Mouse (Mus musculus): ENCODE data around the gene Nkx2-4. TPM values are rescaled to one million over a fixed set of nuclear protein-coding genes. Genes with fewer than 3 reads are reported as not detected.

Nkx2-4 gene
- not detected for polyA plus RNA-seq (2021)

GRCm38 (mm10) chr2:147085072-147085870 lies at the start of gene Nkx2-4:
Gene Nkx2-4 (minus strand): TSS chr2:147085445.
- no peak for TF ChIP-seq CTCF (IDR thresholded peaks at IDR 0.05)
- in situ Hi-C loops (cut with MboI; ENCODE audit: low pct_unique_long_range_greater_than_20kb): no loop called here
- peaks cover 47% of the 10 kb centered on the region for H3K27me3 ChIP-seq
- CTCF ChIA-PET: interaction anchor here (1.2 kb wide), 1 partner anchor 9 kb away, joined by 6 read pairs; no protein-coding TSS in a partner anchor
- POLR2A ChIA-PET: no interaction called here
- no peak for DNase-seq (ENCODE audit: low read depth, low spot score)
- ATAC-seq: no peak

GRCm38 (mm10) chr2:147127366-147127765 lies 42.1 kb upstream of the Nkx2-4 start:
- POLR2A ChIA-PET: no interaction called here
- in situ Hi-C loops (cut with MboI; ENCODE audit: low pct_unique_long_range_greater_than_20kb): no loop called here
- TF ChIP-seq CTCF (IDR thresholded peaks at IDR 0.05): no peak
- CTCF ChIA-PET: no interaction called here
- H3K27me3 ChIP-seq: peaks cover 16% of the 10 kb centered on the region
- ATAC-seq (no peak), DNase-seq (ENCODE audit: low read depth, low spot score) (no peak)

GRCm38 (mm10) chr2:147119736-147120135 lies 34.5 kb upstream of the Nkx2-4 start:
- in situ Hi-C loops (cut with MboI; ENCODE audit: low pct_unique_long_range_greater_than_20kb): no loop called here

GRCm38 (mm10) chr2:147086441-147086840 lies 1.2 kb upstream of the Nkx2-4 start:
- ChIA-PET POLR2A (no interaction called here), CTCF (interaction anchor here (1.2 kb wide), 1 partner anchor 10 kb away, joined by 6 read pairs; no protein-coding TSS in a partner anchor)
- ATAC-seq: no peak
- no peak for TF ChIP-seq CTCF (IDR thresholded peaks at IDR 0.05)
- no peak for DNase-seq (ENCODE audit: low read depth, low spot score)
- H3K27me3 ChIP-seq: peaks cover 58% of the 10 kb centered on the region
- in situ Hi-C loops (cut with MboI; ENCODE audit: low pct_unique_long_range_greater_than_20kb): no loop called here

More at GRCm38 (mm10) chr2:147119736-147120135, 34.5 kb upstream of the Nkx2-4 start:
- ChIA-PET POLR2A (interaction anchor here (0.8 kb wide), 1 partner anchor 111 kb away, joined by 4 read pairs; no protein-coding TSS in a partner anchor), CTCF (no interaction called here)
- TF ChIP-seq CTCF (IDR thresholded peaks at IDR 0.05): no peak
- ATAC-seq (no peak), DNase-seq (ENCODE audit: low read depth, low spot score) (no peak)
- H3K27me3 ChIP-seq: peaks cover 31% of the 10 kb centered on the region

GRCm38 (mm10) chr2:147085937-147086336 lies 692 bp upstream of the Nkx2-4 start:
- ChIA-PET POLR2A (no interaction called here), CTCF (interaction anchor here (1.2 kb wide), 1 partner anchor 9 kb away, joined by 6 read pairs; no protein-coding TSS in a partner anchor)
- DNase-seq (ENCODE audit: low read depth, low spot score) (no peak), ATAC-seq (no peak)
- TF ChIP-seq CTCF (IDR thresholded peaks at IDR 0.05): no peak
- in situ Hi-C loops (cut with MboI; ENCODE audit: low pct_unique_long_range_greater_than_20kb): no loop called here
- peaks cover 54% of the 10 kb centered on the region for H3K27me3 ChIP-seq

- CTCF ChIA-PET: no interaction called here
- no peak for DNase-seq (ENCODE audit: low read depth, low spot score)
- peaks cover 40% of the 10 kb centered on the region for H3K27me3 ChIP-seq
- POLR2A ChIA-PET: no interaction called here
- TF ChIP-seq CTCF (IDR thresholded peaks at IDR 0.05): no peak
- no peak for ATAC-seq
- in situ Hi-C loops (cut with MboI; ENCODE audit: low pct_unique_long_range_greater_than_20kb): no loop called here
Observed at GRCm38 (mm10) chr2:147084366-147085071, 726 bp downstream of the Nkx2-4 start.

GRCm38 (mm10) chr2:147083471-147084365 lies 1.5 kb downstream of the Nkx2-4 start:
- peaks cover 32% of the 10 kb centered on the region for H3K27me3 ChIP-seq
- ChIA-PET CTCF (no interaction called here), POLR2A (no interaction called here)
- DNase-seq (ENCODE audit: low read depth, low spot score) (no peak), ATAC-seq (no peak)
- no peak for TF ChIP-seq CTCF (IDR thresholded peaks at IDR 0.05)
- in situ Hi-C loops (cut with MboI; ENCODE audit: low pct_unique_long_range_greater_than_20kb): no loop called here

GRCm38 (mm10) chr2:147082391-147082790 lies 2.9 kb downstream of the Nkx2-4 start:
- ChIA-PET POLR2A (no interaction called here), CTCF (interaction anchor here (1.9 kb wide), 1 partner anchor 14 kb away, joined by 4 read pairs; no protein-coding TSS in a partner anchor)
- peaks cover 18% of the 10 kb centered on the region for H3K27me3 ChIP-seq
- no peak for DNase-seq (ENCODE audit: low read depth, low spot score)
- no peak for TF ChIP-seq CTCF (IDR thresholded peaks at IDR 0.05)
- in situ Hi-C loops (cut with MboI; ENCODE audit: low pct_unique_long_range_greater_than_20kb): no loop called here
- ATAC-seq: no peak

GRCm38 (mm10) chr2:147074399-147074798 lies 10.8 kb downstream of the Nkx2-4 start:
- ChIA-PET POLR2A (no interaction called here), CTCF (no interaction called here)
- H3K27me3 ChIP-seq: no peaks in the 10 kb centered on the region
- ATAC-seq (no peak), DNase-seq (ENCODE audit: low read depth, low spot score) (no peak)
- in situ Hi-C loops (cut with MboI; ENCODE audit: low pct_unique_long_range_greater_than_20kb): no loop called here
- no peak for TF ChIP-seq CTCF (IDR thresholded peaks at IDR 0.05)

GRCm38 (mm10) chr2:147073962-147074361 lies 11.3 kb downstream of the Nkx2-4 start:
- TF ChIP-seq CTCF (IDR thresholded peaks at IDR 0.05): no peak
- CTCF ChIA-PET: no interaction called here
- POLR2A ChIA-PET: no interaction called here
- H3K27me3 ChIP-seq: no peaks in the 10 kb centered on the region
- in situ Hi-C loops (cut with MboI; ENCODE audit: low pct_unique_long_range_greater_than_20kb): no loop called here
- ATAC-seq (no peak), DNase-seq (ENCODE audit: low read depth, low spot score) (no peak)
